Mouse (Mus musculus) stomach, embryonic 16.5 days (tissue): ENCODE measurements around the gene 4930562C15Rik. TPM values are rescaled to one million over a fixed set of nuclear protein-coding genes. Genes with fewer than 3 reads are reported as not detected.
A peak's percentile ranks its signal among the peaks of the same experiment; 100 is the strongest.

ENCODE experiments used
- ATAC-seq: fragments of 200-750 bp; cut with Nextera tagmentation; 2 replicates; pipeline ENCODE4 v1.8.0; 2017; ENCODE audit warnings: moderate number of reproducible peaks, moderate TSS enrichment; ENCODE audit not compliant: insufficient read depth, low FRiP score
- H3K27ac ChIP-seq: fragments of 300-500 bp; sonication (generic); 2 replicates; pipeline ENCODE4 v1.5.1; 2014; ENCODE audit warnings: low read length
- H3K27me3 ChIP-seq: fragments of 300-500 bp; sonication (generic); 2 replicates; pipeline ENCODE4 v1.6.1; 2014; ENCODE audit warnings: low read length, control low read depth, mixed read lengths; ENCODE audit not compliant: control insufficient read depth, insufficient read depth
- H3K36me3 ChIP-seq: fragments of 300-500 bp; sonication (generic); 2 replicates; pipeline ENCODE4 v1.6.1; 2014; ENCODE audit warnings: low read length; ENCODE audit not compliant: control insufficient read depth, insufficient read depth
- H3K4me1 ChIP-seq: fragments of 300-500 bp; sonication (generic); 2 replicates; pipeline ENCODE4 v1.6.1; 2014; ENCODE audit warnings: low read length, control low read depth, mixed read lengths; ENCODE audit not compliant: control insufficient read depth, insufficient read depth
- H3K4me2 ChIP-seq: fragments of 300-500 bp; sonication (generic); 2 replicates; pipeline ENCODE4 v1.6.1; 2014; ENCODE audit warnings: low read depth, low read length, mixed read lengths
- H3K4me3 ChIP-seq: fragments of 300-500 bp; sonication (generic); replicated peaks from 2 replicates; pipeline ENCODE4 v1.5.1; 2014; ENCODE audit warnings: mild to moderate bottlenecking, low read length
- H3K9ac ChIP-seq: fragments of 300-500 bp; sonication (generic); 2 replicates; pipeline ENCODE4 v1.6.1; 2014; ENCODE audit warnings: low read length
- H3K9me3 ChIP-seq: fragments of 300-500 bp; sonication (generic); replicated peaks from 2 replicates; pipeline ENCODE4 v1.6.1; 2016; ENCODE audit warnings: low read length, control low read depth; ENCODE audit not compliant: control insufficient read depth
- WGBS: fragments of 180-500 bp; shearing (Covaris S2); extraction: QIAGEN DNeasy Blood & Tissue Kit; methylation state at CpG from one replicate; pipeline ENCODE4 v1.1.7; 2014; 5-methylcytosine and 5-hydroxymethylcytosine counted together
- polyA plus RNA-seq: library from polyadenylated mRNA; unstranded; fragments of >200 nt; fragmentation: Nextera tagmentation; extraction: Ambion mirVana; gene quantifications from 2 replicates; pipeline ENCODE4 v1.2.1, GENCODE M21; 2015

Gene 4930562C15Rik
- polyA plus RNA-seq, 1 experiment from 2014 or later: 0.27 TPM

- peaks cover 16% of the 10 kb centered on the region for H3K36me3 ChIP-seq
- no peak overlapping the region for H3K4me3 ChIP-seq
- H3K27ac ChIP-seq: no peak overlapping the region
- H3K4me1 ChIP-seq: peaks cover 4% of the 10 kb centered on the region; the same call in 1 of the 2 replicates
- ATAC-seq: no peak
- H3K27me3 ChIP-seq: no peaks in the 10 kb centered on the region
- no peak overlapping the region for H3K9ac ChIP-seq
- H3K9me3 ChIP-seq: no peaks in the 10 kb centered on the region
- no peak overlapping the region for H3K4me2 ChIP-seq
Observed at GRCm38 (mm10) chr16:4906559-4906958, 71.3 kb downstream of the 4930562C15Rik start.

DNA sequence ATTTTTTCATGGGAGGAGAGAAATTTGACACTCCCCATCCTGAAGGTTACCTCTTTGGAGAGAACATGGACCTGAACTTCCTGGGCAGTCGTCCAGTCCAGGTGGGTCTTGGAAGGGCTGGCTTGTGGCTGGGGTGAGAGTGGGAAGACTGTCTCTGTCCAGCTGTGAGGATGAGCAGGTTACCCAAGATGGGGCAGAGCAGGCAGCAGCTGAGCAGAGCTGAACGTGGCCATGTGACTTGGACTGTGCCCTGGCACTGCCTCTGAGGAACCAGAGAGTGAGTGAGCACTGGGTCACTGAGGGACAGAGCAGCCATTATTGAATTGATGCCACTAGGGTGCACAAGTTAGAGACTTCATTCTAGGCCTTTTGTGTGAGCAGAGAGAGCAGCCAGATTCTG, 72.2 kb downstream of the 4930562C15Rik start:
- Histone ChIP-seq H3K27me3 (no peaks in the 10 kb centered on the region), H3K4me1 (peaks cover 4% of the 10 kb centered on the region; the same call in 1 of the 2 replicates), H3K27ac (no peak overlapping the region), H3K4me3 (no peak overlapping the region), H3K9ac (no peak overlapping the region), H3K9me3 (no peaks in the 10 kb centered on the region), H3K4me2 (no peak overlapping the region), H3K36me3 (peaks cover 21% of the 10 kb centered on the region)
- 63% methylated on average over 2 of the region's 2 CpGs for WGBS
- ATAC-seq: no peak

- H3K9ac ChIP-seq: no peak overlapping the region
- no peak overlapping the region for H3K4me2 ChIP-seq
- H3K9me3 ChIP-seq: no peaks in the 10 kb centered on the region
- no peaks in the 10 kb centered on the region for H3K27me3 ChIP-seq
- ATAC-seq: no peak
- WGBS: 51% methylated on average over 4 of the region's 5 CpGs
- H3K4me3 ChIP-seq: no peak overlapping the region
- H3K36me3 ChIP-seq: peaks cover 21% of the 10 kb centered on the region
- peaks cover 4% of the 10 kb centered on the region; the same call in 1 of the 2 replicates for H3K4me1 ChIP-seq
- no peak overlapping the region for H3K27ac ChIP-seq
Observed at GRCm38 (mm10) chr16:4907972-4908371, 72.8 kb downstream of the 4930562C15Rik start.

- peaks cover 21% of the 10 kb centered on the region for H3K36me3 ChIP-seq
- no peak overlapping the region for H3K27ac ChIP-seq
- peaks cover 10% of the 10 kb centered on the region; the same call in 1 of the 2 replicates for H3K4me1 ChIP-seq
- H3K27me3 ChIP-seq: no peaks in the 10 kb centered on the region
- H3K9me3 ChIP-seq: no peaks in the 10 kb centered on the region
- no peak for ATAC-seq
- no peak overlapping the region for H3K9ac ChIP-seq
- no peak overlapping the region for H3K4me3 ChIP-seq
- H3K4me2 ChIP-seq: no peak overlapping the region
- WGBS: 97% methylated on average over 2 of the region's 2 CpGs
Observed at GRCm38 (mm10) chr16:4909745-4910144, 74.5 kb downstream of the 4930562C15Rik start.

DNA sequence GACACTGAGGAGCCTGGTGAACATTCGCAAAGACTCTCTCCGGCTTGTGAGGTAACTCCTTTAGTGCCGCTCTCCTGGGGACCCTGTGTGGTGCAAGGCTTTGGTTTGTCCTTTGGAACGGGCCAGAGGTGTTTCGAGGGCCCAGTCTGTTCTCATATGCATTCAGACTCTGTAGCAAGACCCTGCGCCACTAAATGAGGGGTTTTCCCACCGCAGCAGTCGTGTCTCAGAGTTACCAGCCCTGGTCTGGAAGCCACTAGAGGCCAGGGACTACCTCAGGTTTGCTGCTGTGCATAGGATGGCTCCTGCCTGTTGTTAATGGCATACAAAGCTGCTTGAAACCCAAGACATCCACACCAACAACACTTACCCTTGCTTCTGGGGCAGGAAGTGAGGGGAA, 75.5 kb downstream of the 4930562C15Rik start:
- ATAC-seq: no peak
- 94% methylated on average over 8 of the region's 8 CpGs for WGBS
- H3K4me1 ChIP-seq: peaks cover 10% of the 10 kb centered on the region; the same call in 1 of the 2 replicates

DNA sequence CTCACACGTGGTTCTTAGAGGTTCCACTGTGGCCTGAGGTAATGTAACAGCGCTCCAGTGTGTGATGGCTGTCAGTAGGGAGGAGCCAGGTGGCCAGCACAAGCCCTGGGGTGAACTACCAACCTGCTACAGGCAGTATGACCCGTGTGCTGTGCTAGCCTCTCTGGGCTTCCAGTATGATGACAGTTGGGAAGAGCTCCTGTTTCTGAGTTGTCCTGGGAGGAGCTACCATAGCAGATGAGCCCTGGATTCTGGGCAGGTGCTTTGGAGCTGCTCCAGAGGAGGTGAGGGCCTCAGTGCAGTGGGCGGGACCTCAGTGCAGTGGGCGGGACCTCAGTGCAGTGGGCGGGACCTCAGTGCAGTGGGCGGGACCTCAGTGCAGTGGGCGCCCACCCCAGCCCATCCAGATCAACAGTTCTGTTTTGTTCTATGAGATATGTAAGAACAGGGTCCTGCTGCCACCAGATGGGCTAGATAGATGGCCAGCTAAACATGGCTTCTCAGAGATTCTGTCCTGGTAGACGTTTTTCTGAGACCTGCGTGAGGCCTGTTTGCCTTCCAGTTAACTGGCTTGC, 76.9 kb downstream of the 4930562C15Rik start:
- peaks cover 7% of the 10 kb centered on the region; the same call in 1 of the 2 replicates for H3K4me1 ChIP-seq
- H3K4me3 ChIP-seq: no peak overlapping the region
- H3K9me3 ChIP-seq: no peaks in the 10 kb centered on the region
- no peaks in the 10 kb centered on the region for H3K27me3 ChIP-seq
- 75% methylated on average over 10 of the region's 10 CpGs for WGBS
- H3K9ac ChIP-seq: no peak overlapping the region
- peaks cover 30% of the 10 kb centered on the region for H3K36me3 ChIP-seq
- H3K27ac ChIP-seq: peak overlapping the region; percentile 82
- peak; percentile 8; the same call in 1 of the 2 replicates for ATAC-seq
- H3K4me2 ChIP-seq: no peak overlapping the region

More for the DNA sequence above, 75.5 kb downstream of the 4930562C15Rik start:
- H3K9ac ChIP-seq: no peak overlapping the region
- H3K4me2 ChIP-seq: no peak overlapping the region
- no peaks in the 10 kb centered on the region for H3K27me3 ChIP-seq
- H3K36me3 ChIP-seq: peaks cover 26% of the 10 kb centered on the region
- H3K4me3 ChIP-seq: no peak overlapping the region
- no peak overlapping the region for H3K27ac ChIP-seq
- no peaks in the 10 kb centered on the region for H3K9me3 ChIP-seq

- no peak overlapping the region for H3K4me2 ChIP-seq
- 70% methylated on average over 11 of the region's 11 CpGs for WGBS
- peak overlapping the region; percentile 18; the same call in 1 of the 2 replicates for H3K9ac ChIP-seq
- no peaks in the 10 kb centered on the region for H3K27me3 ChIP-seq
- ATAC-seq: peak; percentile 16; the same call in 1 of the 2 replicates
- H3K4me1 ChIP-seq: peaks cover 7% of the 10 kb centered on the region; the same call in 1 of the 2 replicates
- peaks cover 30% of the 10 kb centered on the region for H3K36me3 ChIP-seq
- no peak overlapping the region for H3K4me3 ChIP-seq
- H3K9me3 ChIP-seq: no peaks in the 10 kb centered on the region
- peak overlapping the region; percentile 82 for H3K27ac ChIP-seq
Observed at GRCm38 (mm10) chr16:4912907-4913782, 77.9 kb downstream of the 4930562C15Rik start.

DNA sequence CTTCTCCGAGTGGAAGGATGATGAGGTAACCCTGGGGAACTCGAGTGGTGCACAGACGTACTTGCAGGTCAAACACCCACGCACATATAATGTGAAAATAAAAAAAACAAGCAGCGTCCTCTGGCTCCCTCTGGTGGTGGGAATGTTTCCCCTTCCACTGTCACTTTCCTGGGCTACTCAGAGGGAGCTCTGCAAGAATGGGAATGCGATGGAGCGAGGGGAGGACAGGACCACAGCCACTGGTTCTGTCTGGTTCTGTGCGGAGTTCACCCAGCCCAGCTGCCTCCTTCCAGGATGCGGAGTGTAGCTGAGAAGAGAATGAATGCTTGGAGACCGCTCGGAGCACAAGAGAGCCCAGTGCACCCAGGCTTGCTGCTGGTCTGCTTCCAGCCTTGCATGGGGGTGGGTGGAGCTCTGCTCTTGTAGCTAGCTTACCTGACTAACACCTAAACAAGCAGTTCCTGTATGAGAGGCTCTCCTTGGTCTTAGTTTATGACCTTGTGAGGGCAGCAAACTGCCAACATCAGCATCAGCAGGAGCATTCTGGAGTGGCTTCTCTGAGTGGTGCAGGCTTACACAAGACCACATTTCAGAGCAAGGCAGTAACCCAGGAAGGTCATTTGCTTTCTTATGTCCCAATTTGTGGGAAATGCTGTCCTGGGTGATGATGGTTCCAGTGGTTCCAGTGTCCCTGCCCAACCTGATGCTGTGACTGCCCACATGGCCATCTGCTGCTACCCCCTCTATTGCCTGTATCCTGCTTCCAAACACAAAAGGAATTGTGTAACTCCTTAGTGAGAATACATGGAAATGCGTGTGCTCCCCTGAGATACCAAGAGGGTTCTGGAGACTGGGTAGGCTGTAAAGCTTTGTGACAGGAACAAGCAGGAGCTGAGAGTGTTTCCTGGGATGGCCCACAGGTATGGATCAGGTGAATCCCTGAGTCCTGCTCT, 78.8 kb downstream of the 4930562C15Rik start:
- peak; percentile 58 for ATAC-seq
- Histone ChIP-seq H3K36me3 (peaks cover 26% of the 10 kb centered on the region), H3K4me3 (no peak overlapping the region), H3K4me1 (peaks cover 7% of the 10 kb centered on the region; the same call in 1 of the 2 replicates), H3K27me3 (no peaks in the 10 kb centered on the region), H3K9me3 (no peaks in the 10 kb centered on the region), H3K9ac (peak overlapping the region; percentile 18; the same call in 1 of the 2 replicates), H3K27ac (peak overlapping the region; percentile 82), H3K4me2 (no peak overlapping the region)
- WGBS: 38% methylated on average over 12 of the region's 12 CpGs
